Mouse (Mus musculus): ENCODE results near the gene Ahsa2.
"Not testable (repeated sequence)": the region's sequence is repeated elsewhere in the genome, so short reads cannot be mapped to it uniquely, and the experiment has no call there.

Ahsa2 gene

DNA sequence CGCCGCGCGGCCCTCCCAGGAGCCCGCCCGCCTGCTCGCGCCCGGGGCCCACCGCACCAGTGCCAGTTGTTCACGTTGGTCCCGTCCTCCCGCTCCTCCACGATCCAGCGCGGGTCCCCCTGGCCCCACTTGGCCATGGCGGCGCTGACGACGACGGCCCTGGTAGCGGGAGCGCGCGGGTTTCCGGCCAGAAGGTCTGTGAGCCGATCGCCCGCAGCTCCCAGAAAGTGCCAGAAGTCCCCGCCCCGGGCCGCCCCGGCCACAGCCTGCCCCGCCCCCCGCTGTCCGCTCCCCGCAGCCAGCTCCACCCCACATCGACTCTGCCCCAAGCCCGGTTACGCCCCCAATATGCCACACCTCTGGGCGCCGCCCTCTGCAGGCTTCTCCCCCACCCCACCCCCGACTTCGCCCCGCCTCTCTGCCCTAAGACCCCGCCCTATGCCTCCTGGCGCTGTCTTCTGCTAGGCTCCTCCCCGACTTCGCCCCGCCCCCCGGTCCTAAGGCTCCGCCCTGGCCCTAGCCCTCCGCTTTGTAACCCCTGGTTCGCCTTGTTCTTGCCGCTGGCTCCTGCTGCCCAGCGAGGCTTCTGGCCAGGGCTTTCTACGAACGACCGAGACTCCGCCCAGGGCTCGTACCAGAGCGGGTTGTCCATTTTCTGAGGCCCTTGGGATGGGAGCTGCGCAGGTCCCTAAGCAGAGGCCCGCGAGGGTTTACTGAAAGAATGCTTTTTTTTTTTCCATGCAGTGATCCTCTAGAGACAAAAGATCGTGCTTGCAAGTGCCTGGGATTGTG is at the start of gene Ahsa2:
Gene Ahsa2 (minus strand): TSS at position 313 of the 792 bp plus-strand sequence.
- DNase-seq (ENCODE audit: low spot score), result peak; percentile 98

DNA sequence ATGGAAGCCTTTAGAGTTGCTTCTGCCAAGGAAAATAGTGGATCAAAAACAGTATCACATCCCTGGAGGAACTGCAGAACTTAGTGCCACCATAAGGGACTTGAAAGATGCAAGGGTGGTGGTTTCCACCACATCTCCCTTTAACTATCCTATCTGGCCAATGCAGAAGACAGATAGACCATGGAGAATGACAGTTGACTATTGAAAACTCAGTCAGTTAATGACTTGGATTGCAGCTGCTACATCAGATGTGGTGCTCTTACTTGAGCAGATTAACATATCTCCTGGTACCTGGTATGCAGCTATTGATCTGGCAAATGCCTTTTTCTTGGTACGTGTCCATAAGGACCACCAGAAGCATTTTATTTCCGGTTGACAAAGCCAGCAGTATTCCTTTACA is 39.6 kb upstream of the Ahsa2 start:
- no peak for DNase-seq (ENCODE audit: low spot score)

- DNase-seq (ENCODE audit: low spot score), result no peak
Measured at GRCm38 (mm10) chr11:23520473-23521205, 22.8 kb upstream of the Ahsa2 start, which contains the start of gene 1700093K21Rik. TSS of gene 1700093K21Rik (minus strand) at chr11:23521155.

GRCm38 (mm10) chr11:23518981-23519380 is 21.2 kb upstream of the Ahsa2 start:
- DNase-seq (ENCODE audit: low spot score), result no peak

DNA sequence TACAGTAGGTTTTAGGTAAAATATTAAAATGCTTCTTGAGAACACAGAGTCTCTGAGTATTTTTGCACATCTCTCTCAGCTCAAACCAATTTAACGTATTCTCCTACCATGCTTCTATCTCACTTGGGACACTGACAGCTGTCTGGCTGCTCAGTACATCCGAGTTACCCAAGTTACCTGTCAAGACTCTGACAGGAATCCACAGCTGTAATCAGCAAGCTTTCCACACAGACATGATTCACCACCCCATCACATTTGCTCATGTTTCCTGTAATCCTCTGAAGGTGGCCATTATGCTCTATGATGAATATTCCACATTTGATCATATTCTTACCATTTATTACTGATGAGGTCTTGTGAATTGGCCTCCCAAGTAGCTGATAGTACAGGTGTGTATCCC is 17.5 kb upstream of the Ahsa2 start:
- DNase-seq (ENCODE audit: low spot score), result no peak

DNA sequence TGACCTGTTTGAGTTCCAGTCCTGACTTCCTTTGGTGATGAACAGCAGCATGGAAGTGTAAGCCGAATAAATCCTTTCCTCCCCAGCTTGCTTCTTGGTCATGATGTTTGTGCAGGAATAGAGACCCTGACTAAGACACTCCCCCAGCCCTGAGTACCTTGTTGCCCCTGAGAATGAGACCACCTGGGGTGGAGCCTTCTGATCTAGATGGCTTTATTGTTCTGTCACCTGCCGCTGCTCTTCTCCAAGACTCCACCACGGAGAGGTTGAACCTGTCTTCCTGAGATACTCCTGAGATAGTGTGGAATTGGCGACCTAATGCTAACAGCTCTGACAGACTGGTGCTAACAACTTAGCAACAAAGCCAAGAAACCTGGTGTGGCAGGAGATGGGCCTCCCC is 17.0 kb upstream of the Ahsa2 start:
- not testable (repeated sequence) for DNase-seq (ENCODE audit: low spot score)

GRCm38 (mm10) chr11:23504801-23505200 is 7.0 kb upstream of the Ahsa2 start:
- DNase-seq (ENCODE audit: low spot score), result not testable (repeated sequence)

DNA sequence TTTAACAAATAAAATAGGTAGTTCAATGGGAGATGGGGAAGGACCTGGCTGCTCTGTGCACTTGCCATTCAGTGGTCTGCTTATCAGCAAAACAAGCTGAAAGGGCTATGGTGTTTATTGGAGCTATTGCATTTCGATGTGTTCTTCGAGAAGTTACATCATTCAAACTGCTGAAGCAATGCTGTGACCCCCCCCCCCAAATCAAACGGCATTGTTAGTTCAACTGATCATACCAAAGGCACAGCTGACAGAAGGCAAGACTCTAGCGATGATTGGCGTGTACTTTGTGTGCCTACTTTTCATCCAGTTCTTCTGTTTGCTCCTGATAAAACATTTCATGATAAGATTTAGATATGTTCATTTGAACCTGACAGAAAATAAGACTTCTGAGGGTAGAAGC is 779 bp upstream of the Ahsa2 start:
- DNase-seq (ENCODE audit: low spot score), result peak; percentile 37

- peak; percentile 84 for DNase-seq (ENCODE audit: low spot score)
Measured at GRCm38 (mm10) chr11:23497335-23497717, 504 bp downstream of the Ahsa2 start.

DNA sequence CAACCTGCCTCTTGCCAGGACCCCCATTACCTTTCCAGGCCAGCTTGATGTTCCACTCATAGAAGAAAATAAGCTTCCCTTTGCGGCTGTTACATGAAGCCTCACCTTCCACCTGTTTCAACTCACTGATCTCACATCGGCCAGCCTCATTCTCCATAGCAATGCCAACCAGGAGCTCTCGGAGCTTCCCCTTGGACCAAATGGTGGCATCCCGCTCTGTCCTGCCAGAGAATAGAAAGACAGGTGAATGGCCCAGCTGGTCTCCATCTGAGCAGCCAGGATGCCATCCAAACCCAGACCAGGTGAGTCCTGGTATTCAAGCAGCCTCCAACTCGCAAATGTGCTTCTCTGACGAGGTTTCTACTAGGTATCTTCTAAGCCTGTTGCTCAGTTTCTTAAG is 1.2 kb downstream of the Ahsa2 start:
- no peak for DNase-seq (ENCODE audit: low spot score)

GRCm38 (mm10) chr11:23495231-23495630 is 2.6 kb downstream of the Ahsa2 start:
- DNase-seq (ENCODE audit: low spot score), result no peak

DNA sequence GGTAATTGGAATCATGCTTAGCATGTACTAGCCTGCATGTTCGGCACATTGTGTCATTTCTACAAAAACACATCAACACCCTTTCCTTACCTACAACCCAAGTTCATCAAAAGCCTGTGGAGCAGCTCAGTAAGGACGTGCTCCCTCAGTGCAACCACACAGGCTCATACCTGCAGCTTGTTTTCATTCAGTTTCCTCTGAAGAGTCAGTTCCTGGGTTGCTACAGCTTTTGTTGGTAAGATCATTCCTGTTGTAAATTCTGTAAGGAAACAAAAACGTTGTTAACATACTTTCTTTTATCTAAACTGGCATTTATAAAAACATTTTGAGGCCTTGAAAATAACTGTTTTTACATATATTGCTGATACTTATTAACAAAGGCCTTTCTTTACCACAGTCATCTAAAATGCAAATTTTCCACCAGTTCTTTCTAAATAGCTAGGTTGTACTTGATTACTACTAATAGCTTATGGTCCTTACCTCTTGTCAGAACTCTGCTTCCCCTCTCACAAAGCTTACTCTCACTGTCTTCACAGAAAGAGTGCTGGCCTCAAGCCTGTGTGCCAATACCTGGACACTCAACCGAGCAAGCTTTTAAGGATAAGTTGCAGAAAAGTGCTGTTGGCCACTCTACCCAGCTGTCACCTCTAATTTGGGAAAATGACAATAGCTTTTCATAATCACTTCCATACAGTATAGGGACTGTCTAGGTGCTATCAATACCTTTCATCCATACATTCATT is 5.6 kb downstream of the Ahsa2 start:
- DNase-seq (ENCODE audit: low spot score), result no peak

DNA sequence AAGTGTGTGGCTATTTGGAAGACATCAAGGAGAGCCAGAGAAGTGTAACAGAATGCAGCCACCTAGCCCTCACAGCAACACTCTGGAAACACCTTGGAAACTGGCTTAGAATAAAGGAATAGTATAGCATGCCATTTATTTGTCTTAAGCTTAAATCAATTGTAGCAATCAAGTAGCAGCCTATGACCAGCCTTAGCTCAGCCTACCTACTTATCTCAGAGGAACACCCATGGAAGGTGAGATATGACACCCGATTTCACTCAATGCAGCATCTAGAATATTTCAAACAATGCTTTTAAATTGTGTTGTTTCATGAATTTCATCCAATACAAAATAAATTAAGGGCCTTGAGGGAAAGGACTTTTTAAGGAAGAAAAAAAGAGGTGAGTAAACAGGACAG is 7.9 kb downstream of the Ahsa2 start:
- DNase-seq (ENCODE audit: low spot score), result no peak

DNA sequence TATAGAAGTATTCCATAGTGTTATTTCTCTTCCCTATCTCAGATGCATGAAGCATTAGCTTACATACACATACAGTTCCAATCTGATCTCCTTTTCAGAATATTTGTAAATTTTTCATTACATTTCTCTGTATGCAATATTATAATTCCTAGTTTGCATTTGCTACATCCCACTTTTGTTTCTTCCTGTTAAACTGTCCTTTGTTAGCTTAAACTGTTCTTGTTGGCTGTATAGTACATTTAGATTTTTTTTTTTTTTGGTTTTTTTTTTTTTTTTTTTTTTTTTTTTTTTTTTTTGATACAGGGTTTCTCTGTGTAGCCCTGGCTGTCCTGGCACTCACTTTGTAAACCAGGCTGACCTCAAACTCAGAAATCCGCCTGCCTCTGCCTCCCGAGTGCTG is 32.0 kb downstream of the Ahsa2 start:
- DNase-seq (ENCODE audit: low spot score), result not testable (repeated sequence)
